Mouse (Mus musculus) kidney, adult 2 months (tissue): ENCODE data around the gene Pole4.

Source experiments
- CTCF ChIP-seq: fragments of 200-500 bp; conservative IDR thresholded peaks from 2 replicates; pipeline ENCODE4 v1.5.1; 2011; ENCODE audit warnings: low read depth, mild to moderate bottlenecking, control low read depth, low read length, moderate library complexity, mixed read lengths; ENCODE audit not compliant: insufficient read depth, insufficient read length
- POLR2A ChIP-seq: fragments of 200-500 bp; IDR thresholded peaks from one replicate; pipeline ENCODE4 v1.6.1; 2011; ENCODE audit warnings: low read depth, low read length, control low read depth

GRCm38 (mm10) chr6:82696736-82697135 is 8.4 kb downstream of the Pole4 start:
- no peak for TF ChIP-seq CTCF
- no peak for TF ChIP-seq POLR2A
